Mouse (Mus musculus): Measurements from ENCODE around the gene Rras.

Rras gene

GRCm38 (mm10) chr7:45052181-45052861 lies 34.6 kb downstream of the Rras start:
- in situ Hi-C loops (cut with MboI, MseI): no loop called here

- in situ Hi-C loops (cut with MboI, MseI): no loop called here
Measured at GRCm38 (mm10) chr7:45052862-45053116, 35.0 kb downstream of the Rras start, which contains the start of gene Prr12. Prr12 (minus strand) TSS chr7:45052881.

GRCm38 (mm10) chr7:45053117-45053930 lies 35.6 kb downstream of the Rras start:
- in situ Hi-C loops (cut with MboI, MseI): no loop called here

GRCm38 (mm10) chr7:45053931-45054510 lies 36.3 kb downstream of the Rras start:
- in situ Hi-C loops (cut with MboI, MseI): no loop called here

- in situ Hi-C loops (cut with MboI, MseI): loop anchor here (5.0 kb wide), 1 partner anchor 39 kb away; the partner anchor contains the start of genes Rras and Scaf1
Measured at GRCm38 (mm10) chr7:45056329-45056971, 38.7 kb downstream of the Rras start.

- in situ Hi-C loops (cut with MboI, MseI): loop anchor here (5.0 kb wide), 1 partner anchor 40 kb away; the partner anchor contains the start of genes Rras and Scaf1
Measured at GRCm38 (mm10) chr7:45056972-45057348, 39.2 kb downstream of the Rras start.

GRCm38 (mm10) chr7:45058607-45059571 lies 41.1 kb downstream of the Rras start:
- in situ Hi-C loops (cut with MboI, MseI): loop anchor here (5.0 kb wide), 1 partner anchor 42 kb away; the partner anchor contains the start of genes Rras and Scaf1

- in situ Hi-C loops (cut with MboI, MseI): no loop called here
Measured at GRCm38 (mm10) chr7:45060632-45061122, 42.9 kb downstream of the Rras start.

GRCm38 (mm10) chr7:45061532-45062075 lies 43.8 kb downstream of the Rras start:
- in situ Hi-C loops (cut with MboI, MseI): no loop called here

GRCm38 (mm10) chr7:45062239-45062835 lies 44.6 kb downstream of the Rras start, which contains the start of the genes Nosip and Prrg2:
Nosip (plus strand) TSS chr7:45062429.
Prrg2 (minus strand) TSS chr7:45062677.
- in situ Hi-C loops (cut with MboI, MseI): no loop called here

- in situ Hi-C loops (cut with MboI, MseI): no loop called here
Measured at GRCm38 (mm10) chr7:45067190-45067999, 49.6 kb downstream of the Rras start.

- in situ Hi-C loops (cut with MboI, MseI): no loop called here
Measured at GRCm38 (mm10) chr7:45068000-45068318, 50.2 kb downstream of the Rras start.

- in situ Hi-C loops (cut with MboI, MseI): no loop called here
Measured at GRCm38 (mm10) chr7:45069671-45070070, 51.9 kb downstream of the Rras start.

Measured in T-helper 2 cell (primary cell).